Mouse (Mus musculus) CH12.LX (cell line): ENCODE data around the gene Ctbp1. TPM values are rescaled to one million over a fixed set of nuclear protein-coding genes. Genes with fewer than 3 reads are reported as not detected.

Source experiments
- DNase-seq: peaks from one replicate; pipeline ENCODE4 v3.0.0-alpha.2; 2013; ENCODE audit errors: extremely low read depth
- H3K27ac ChIP-seq: 2 replicates; pipeline ENCODE4 v1.5.1; 2012; ENCODE audit warnings: low read depth, mild to moderate bottlenecking, control low read depth, moderate library complexity; ENCODE audit not compliant: insufficient read depth
- H3K27me3 ChIP-seq: replicated peaks from 2 replicates; pipeline ENCODE3; 2012; ENCODE audit warnings: inconsistent platforms
- H3K36me3 ChIP-seq, 2 experiments: replicated peaks in 1 of 2; 2 replicates each; pipeline versions ENCODE3 to v1.6.1; 2012; ENCODE audit warnings: inconsistent platforms in 1 of 2, low read length in 1 of 2, mild to moderate bottlenecking in 1 of 2, mixed read lengths in 1 of 2, moderate library complexity in 1 of 2; ENCODE audit not compliant: control insufficient read depth in 1 of 2, insufficient read depth in 1 of 2
- H3K4me1 ChIP-seq, 2 experiments: 2 replicates each; pipeline ENCODE4 v1.6.1; 2012; ENCODE audit warnings: inconsistent platforms in 1 of 2, moderate library complexity in 1 of 2; ENCODE audit not compliant: insufficient read depth in 2 of 2, control insufficient read depth in 1 of 2
- H3K4me2 ChIP-seq: 2 replicates; pipeline ENCODE4 v1.6.1; 2012; ENCODE audit warnings: low read depth, mild to moderate bottlenecking, control low read depth; ENCODE audit not compliant: poor library complexity, insufficient read depth, severe bottlenecking
- H3K4me3 ChIP-seq, 3 experiments: fragments of 150-350 bp in 1 of 3; sonication (generic) in 1 of 3; replicated peaks in 1 of 3; 2 replicates each; pipeline versions ENCODE3 to v1.5.1; 2011 to 2012; ENCODE audit warnings: low read depth in 2 of 3, low read length in 2 of 3, mild to moderate bottlenecking in 2 of 3, moderate library complexity in 2 of 3, control low read depth in 1 of 3, improper control_type of control experiment in 1 of 3, inconsistent platforms in 1 of 3, mixed read lengths in 1 of 3; ENCODE audit not compliant: poor library complexity in 1 of 3
- H3K79me2 ChIP-seq: replicated peaks from 2 replicates; pipeline ENCODE4 v1.6.1; 2012; ENCODE audit warnings: mild to moderate bottlenecking, moderate library complexity; ENCODE audit not compliant: control insufficient read depth, poor library complexity, insufficient read depth, severe bottlenecking; ENCODE audit errors: extremely low read depth
- H3K9ac ChIP-seq: 2 replicates; pipeline ENCODE4 v1.6.1; 2012; ENCODE audit warnings: low read depth, mild to moderate bottlenecking, control low read depth, moderate library complexity; ENCODE audit not compliant: insufficient read depth
- H3K9me3 ChIP-seq: replicated peaks from 2 replicates; pipeline ENCODE3; 2012; ENCODE audit warnings: low read length, inconsistent platforms, mixed read lengths
- ELF1 ChIP-seq: IDR thresholded peaks from 2 replicates; pipeline ENCODE4 v1.6.1; 2014; ENCODE audit warnings: low read depth, mild to moderate bottlenecking, inconsistent platforms, low read length, improper control_type of control experiment
- GABPA ChIP-seq: IDR thresholded peaks from 2 replicates; pipeline ENCODE4 v1.6.1; 2012; ENCODE audit warnings: low read depth, low read length, improper control_type of control experiment, inconsistent platforms; ENCODE audit not compliant: insufficient replicate concordance
- HCFC1 ChIP-seq: IDR thresholded peaks from 2 replicates; pipeline ENCODE4 v1.6.1; 2012; ENCODE audit warnings: low read depth, mild to moderate bottlenecking, inconsistent platforms, low read length, improper control_type of control experiment
- MAZ ChIP-seq: IDR thresholded peaks from 2 replicates; pipeline ENCODE4 v1.6.1; 2012; ENCODE audit warnings: low read depth, mild to moderate bottlenecking, inconsistent platforms, low read length, improper control_type of control experiment, moderate library complexity
- MXI1 ChIP-seq: IDR thresholded peaks from 2 replicates; pipeline ENCODE4 v1.6.1; 2011; ENCODE audit warnings: mild to moderate bottlenecking, low read depth, low read length, improper control_type of control experiment
- POLR2A ChIP-seq: IDR thresholded peaks from 2 replicates; pipeline ENCODE4 v1.6.1; 2011; ENCODE audit warnings: low read depth, mild to moderate bottlenecking, improper control_type of control experiment, low read length
- POLR2AphosphoS2 ChIP-seq: IDR thresholded peaks from 2 replicates; pipeline ENCODE4 v1.6.1; 2011; ENCODE audit warnings: low read depth, low read length, improper control_type of control experiment
- RCOR1 ChIP-seq: conservative IDR thresholded peaks from 2 replicates; pipeline ENCODE4 v1.6.1; 2012; ENCODE audit warnings: low read depth, mild to moderate bottlenecking, inconsistent platforms, low read length, improper control_type of control experiment
- SIN3A ChIP-seq: IDR thresholded peaks from 2 replicates; pipeline ENCODE4 v1.6.1; 2012; ENCODE audit warnings: low read length, improper control_type of control experiment, inconsistent platforms
- ZKSCAN1 ChIP-seq: IDR thresholded peaks from 2 replicates; pipeline ENCODE4 v1.6.1; 2012; ENCODE audit warnings: low read depth, inconsistent platforms, low read length, improper control_type of control experiment, borderline replicate concordance
- dilution Hi-C: fragments of 300-500 bp; cut with MboI; formaldehyde crosslinking; loops from 2 replicates; pipeline ENCODE4 v1.14.3; 2020; ENCODE audit warnings: low sequenced_read_pairs; ENCODE audit not compliant: extremely low pct_unique_long_range_greater_than_20kb, extremely low pct_ligation_motif_present
- in situ Hi-C: fragments of 300-500 bp; cut with MboI; formaldehyde crosslinking; loops from 3 replicates; pipeline ENCODE4 v1.14.3; 2019; ENCODE audit warnings: low sequenced_read_pairs, low pct_ligation_motif_present, low pct_unique_long_range_greater_than_20kb, mixed read lengths
- polyA plus RNA-seq: library from polyadenylated mRNA; unstranded; fragments of >175 nt; gene quantifications from 2 replicates; pipeline ENCODE4 v1.2.1, GENCODE M21; 2012; ENCODE audit warnings: low read depth; ENCODE audit not compliant: insufficient read length
- total RNA-seq, 2 experiments: library from RNA; depleted of rRNA; stranded (reverse); fragments of 300-350 nt in 1 of 2; fragments of >200 nt in 1 of 2; gene quantifications; 2 replicates each; pipeline ENCODE4 v1.2.3; 2012 to 2014

The Ctbp1 gene
- total and polyA plus RNA-seq, 3 experiments = 109 to 187 (median 167) TPM

- dilution Hi-C loops = no loop called here
- H3K4me1 ChIP-seq = no peaks in the 10 kb centered on the region
These were observed 42.0 kb downstream of the Ctbp1 start for GRCm38 (mm10) chr5:33232791-33233190.

GRCm38 (mm10) chr5:33230285-33230684, 44.5 kb downstream of the Ctbp1 start:
- no peak for TF ChIP-seq GABPA
- no peak for TF ChIP-seq POLR2AphosphoS2
- no peak for TF ChIP-seq ZKSCAN1
- no peak for TF ChIP-seq SIN3A
- DNase-seq = no peak
- dilution Hi-C loops (no loop called here), in situ Hi-C loops (no loop called here)
- no peak overlapping the region for H3K27ac ChIP-seq
- H3K4me2 ChIP-seq = no peak overlapping the region
- H3K9ac ChIP-seq = no peak overlapping the region
- no peak overlapping the region for H3K4me3 ChIP-seq
- H3K27me3 ChIP-seq = peaks cover 31% of the 10 kb centered on the region
- H3K4me1 ChIP-seq = no peaks in the 10 kb centered on the region
- H3K9me3 ChIP-seq = no peaks in the 10 kb centered on the region
- no peaks in the 10 kb centered on the region for H3K79me2 ChIP-seq
- no peaks in the 10 kb centered on the region for H3K36me3 ChIP-seq

More at GRCm38 (mm10) chr5:33232791-33233190, 42.0 kb downstream of the Ctbp1 start:
- DNase-seq = no peak
- no peak for TF ChIP-seq POLR2A
- TF ChIP-seq SIN3A = no peak
- no peaks in the 10 kb centered on the region for H3K79me2 ChIP-seq
- H3K27ac ChIP-seq = no peak overlapping the region
- no peak overlapping the region for H3K4me2 ChIP-seq
- in situ Hi-C loops = no loop called here
- no peaks in the 10 kb centered on the region for H3K36me3 ChIP-seq
- H3K9me3 ChIP-seq = no peaks in the 10 kb centered on the region
- H3K4me3 ChIP-seq = no peak overlapping the region
- no peak overlapping the region for H3K9ac ChIP-seq
- H3K27me3 ChIP-seq = peaks cover 29% of the 10 kb centered on the region

- Histone ChIP-seq H3K36me3 (no peaks in the 10 kb centered on the region), H3K4me2 (no peak overlapping the region), H3K4me1 (no peaks in the 10 kb centered on the region), H3K9me3 (no peaks in the 10 kb centered on the region), H3K4me3 (no peak overlapping the region), H3K27ac (no peak overlapping the region), H3K9ac (no peak overlapping the region), H3K79me2 (no peaks in the 10 kb centered on the region), H3K27me3 (peaks cover 36% of the 10 kb centered on the region)
- TF ChIP-seq MAZ = no peak
- TF ChIP-seq ELF1 = no peak
- TF ChIP-seq RCOR1 = no peak
- no peak for TF ChIP-seq HCFC1
- TF ChIP-seq MXI1 = no peak
- no peak for DNase-seq
- dilution Hi-C loops (no loop called here), in situ Hi-C loops (no loop called here)
These were observed 46.4 kb downstream of the Ctbp1 start for GRCm38 (mm10) chr5:33228428-33228827.
